Mouse (Mus musculus) ovary, adult 10 weeks (tissue): ENCODE data around the gene Borcs7. TPM values are rescaled to one million over a fixed set of nuclear protein-coding genes. Genes with fewer than 3 reads are reported as not detected.

Experiments used
- polyA plus RNA-seq: library from polyadenylated mRNA; stranded (reverse); fragments of 350-450 nt; fragmentation: Illumina TruSeq; extraction: RNeasy Lipid Tissue Mini Kit (QIAGEN cat#74804); gene quantifications from one replicate; pipeline ENCODE4 v1.2.3, GENCODE M21; 2014

Gene Borcs7
- polyA plus RNA-seq, result 32.5 TPM

GRCm38 (mm10) chr19:46689460-46690372, at the start of gene Borcs7:
Gene Borcs7, plus strand, starts transcription at chr19:46689906.

GRCm38 (mm10) chr19:46672766-46673418, 16.8 kb upstream of the Borcs7 start, which contains the start of gene Cyp17a1:
Gene Cyp17a1, minus strand, starts transcription at chr19:46673172.

GRCm38 (mm10) chr19:46707296-46708151, 17.8 kb downstream of the Borcs7 start, which contains the start of gene As3mt:
Gene As3mt, plus strand, starts transcription at chr19:46707458.

Other genes starting within 250 kb of the Borcs7 start
- gene Trim8, start 188.2 kb upstream of the Borcs7 start, polyA plus RNA-seq, result 10.9 TPM
- gene Arl3, start 116.7 kb upstream of the Borcs7 start, polyA plus RNA-seq, result 174 TPM
- gene Sfxn2, start 116.5 kb upstream of the Borcs7 start, polyA plus RNA-seq, result 13.5 TPM
- gene Wbp1l, start 90.8 kb upstream of the Borcs7 start, polyA plus RNA-seq, result 8.7 TPM
- 489 TPM for gene Cyp17a1, start 16.7 kb upstream of the Borcs7 start, polyA plus RNA-seq
- 27.3 TPM for gene As3mt, start 17.6 kb downstream of the Borcs7 start, polyA plus RNA-seq
- gene Cnnm2, start 71.7 kb downstream of the Borcs7 start, polyA plus RNA-seq, result 7.9 TPM